Mouse (Mus musculus): ENCODE results near the gene AU022252. TPM values are rescaled to one million over a fixed set of nuclear protein-coding genes. Genes with fewer than 3 reads are reported as not detected.
A peak's percentile ranks its signal among the peaks of the same experiment; 100 is the strongest.

AU022252 gene
- total RNA-seq, 2 experiments from 2014 or later, result 22.8 to 33.3 TPM

DNA sequence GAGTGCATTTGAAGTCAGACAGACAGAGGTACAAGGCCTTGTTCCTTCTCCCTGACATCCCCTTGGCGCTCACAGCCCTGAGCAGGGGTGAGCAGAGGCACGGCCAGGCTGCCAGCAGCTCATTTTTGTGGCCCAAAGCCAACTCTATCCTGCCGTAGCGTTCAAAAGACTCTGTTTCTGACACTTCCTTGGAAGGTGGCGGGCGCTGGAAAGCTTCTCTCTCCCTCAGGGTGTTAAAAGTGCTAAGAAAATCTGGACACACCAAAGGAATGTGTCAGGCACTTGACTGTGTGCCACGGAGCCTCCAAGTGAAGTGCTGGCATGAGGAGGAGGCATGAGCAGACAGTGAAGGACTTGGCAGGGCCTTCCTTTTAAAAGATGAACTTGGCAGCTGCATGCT is 13.0 kb upstream of the AU022252 start:
- DNase-seq (ENCODE audit: low spot score in 2 of 2), result no peak

DNA sequence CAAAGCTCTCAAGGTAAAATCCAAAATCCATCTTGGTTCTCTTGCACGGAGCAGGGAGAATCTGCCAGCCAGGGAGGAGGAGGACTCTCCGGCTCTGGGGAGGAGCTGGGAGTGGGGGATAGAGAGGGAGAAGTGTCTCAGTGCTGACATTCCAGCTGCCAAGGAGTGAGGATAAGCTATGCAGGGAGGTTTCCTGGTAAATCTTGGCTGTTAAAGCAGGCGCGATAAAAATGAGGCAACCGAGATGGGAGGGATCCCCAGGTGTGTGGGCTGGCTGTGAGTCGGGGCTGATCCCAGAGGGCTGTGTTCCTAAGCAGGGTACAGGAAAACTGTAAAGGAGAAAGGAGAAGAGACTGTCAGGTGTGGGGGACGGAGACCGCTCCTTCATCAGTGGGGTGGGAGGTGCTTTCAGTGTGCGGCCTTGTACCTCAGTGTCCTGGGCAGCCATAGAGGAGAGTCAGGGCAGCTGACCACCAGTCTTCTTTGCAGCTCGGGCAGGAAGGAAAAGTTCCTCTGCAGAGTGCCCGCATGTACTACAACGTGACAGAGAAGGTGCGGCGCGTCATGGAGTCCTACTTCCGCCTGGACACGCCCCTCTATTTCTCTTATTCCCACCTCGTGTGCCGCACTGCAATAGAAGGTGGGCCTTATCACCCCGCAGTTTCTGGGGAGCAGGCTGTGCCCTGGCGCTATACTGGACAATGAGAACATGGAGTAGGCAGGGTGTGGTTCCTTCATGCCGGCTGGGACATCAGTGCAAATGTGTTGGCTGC is 12.1 kb upstream of the AU022252 start:
- no peak for DNase-seq (ENCODE audit: low spot score in 2 of 2)

DNA sequence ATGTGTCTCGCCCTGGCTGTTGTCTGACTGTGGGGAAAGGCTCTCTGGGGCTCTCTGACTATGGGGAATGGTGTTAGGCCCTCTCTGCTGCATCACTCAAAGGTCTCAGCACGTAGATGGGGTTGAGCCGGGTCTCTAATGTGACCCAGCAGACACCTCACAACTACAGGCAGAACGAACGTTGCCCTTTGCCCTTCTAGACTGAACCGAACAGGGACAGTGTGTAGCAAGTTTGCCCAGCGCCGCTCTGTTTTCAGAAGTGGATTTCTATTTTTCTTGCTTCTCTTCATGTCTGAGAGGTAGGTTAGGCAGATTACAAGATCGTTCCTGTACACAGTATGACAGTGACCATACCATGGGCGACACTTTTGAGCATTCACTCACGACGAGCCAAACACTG is 10.1 kb upstream of the AU022252 start:
- DNase-seq (ENCODE audit: low spot score in 2 of 2), result no peak

GRCm38 (mm10) chr4:119241664-119242063 is 9.2 kb upstream of the AU022252 start:
- DNase-seq (ENCODE audit: low spot score in 2 of 2), result no peak

DNA sequence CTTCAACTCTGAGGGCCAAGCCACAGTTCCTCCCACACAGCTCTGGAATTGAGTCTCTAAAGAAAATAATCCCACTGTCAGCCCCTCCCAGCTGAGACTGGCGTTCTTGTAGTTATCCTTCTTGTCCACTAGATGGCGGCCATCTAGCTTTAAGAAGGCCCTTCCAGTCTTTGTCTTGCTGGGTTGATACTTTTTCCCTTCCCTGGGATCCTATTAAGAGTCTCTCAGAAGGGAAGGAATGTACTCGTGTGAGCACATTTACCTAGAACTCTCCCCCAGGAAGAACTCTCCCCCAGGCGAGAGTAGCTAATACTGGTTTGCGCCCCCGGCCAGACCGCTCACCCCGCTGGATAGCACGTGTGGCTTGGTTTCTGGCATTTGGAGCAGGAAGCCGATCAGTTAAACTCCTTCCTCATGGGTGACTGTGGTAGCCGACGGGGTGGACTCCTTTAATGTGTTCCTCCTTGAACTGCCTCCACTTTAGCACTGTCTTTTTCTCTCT is 6.7 kb upstream of the AU022252 start:
- DNase-seq (ENCODE audit: low spot score in 2 of 2), result no peak

DNA sequence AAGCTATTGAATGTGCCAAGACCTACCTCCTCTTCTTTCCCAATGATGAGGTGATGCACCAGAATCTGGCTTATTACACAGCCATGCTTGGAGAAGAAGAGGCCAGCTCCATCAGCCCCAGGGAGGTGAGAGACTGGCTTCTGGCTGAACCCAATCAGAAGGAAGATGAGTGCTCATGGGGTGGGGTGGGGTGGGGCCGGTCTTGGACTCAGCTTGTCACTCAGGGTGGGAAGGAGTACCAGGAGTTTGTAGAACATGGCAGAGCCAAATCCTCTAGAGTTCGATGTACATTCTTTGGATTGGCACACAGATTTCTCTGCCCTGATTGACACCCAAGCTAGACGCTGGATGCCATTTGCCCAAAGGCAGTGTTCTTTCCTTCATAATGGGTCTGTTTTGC is 6.1 kb upstream of the AU022252 start:
- DNase-seq (ENCODE audit: low spot score in 2 of 2), result no peak

DNA sequence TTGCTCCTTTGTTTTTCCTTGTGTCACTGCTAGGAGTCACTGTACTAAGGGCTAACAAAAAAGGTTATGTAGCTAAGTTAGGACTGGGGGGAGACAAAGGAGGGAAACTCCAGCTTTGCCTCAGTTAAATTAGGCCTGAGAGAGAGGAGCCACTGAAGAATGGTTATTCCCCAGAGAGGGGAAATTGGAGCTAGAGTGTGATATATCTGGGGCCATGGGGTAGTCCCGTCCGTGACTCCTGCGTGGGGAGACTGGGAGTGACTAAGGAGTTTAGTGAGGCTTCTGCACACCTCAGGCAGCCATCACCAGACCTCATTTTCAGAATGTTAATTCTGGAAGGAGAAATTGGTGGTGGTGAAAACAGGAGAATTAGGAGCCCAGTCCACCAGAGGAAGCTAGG is 1.8 kb upstream of the AU022252 start:
- no peak for DNase-seq (ENCODE audit: low spot score in 2 of 2)

DNA sequence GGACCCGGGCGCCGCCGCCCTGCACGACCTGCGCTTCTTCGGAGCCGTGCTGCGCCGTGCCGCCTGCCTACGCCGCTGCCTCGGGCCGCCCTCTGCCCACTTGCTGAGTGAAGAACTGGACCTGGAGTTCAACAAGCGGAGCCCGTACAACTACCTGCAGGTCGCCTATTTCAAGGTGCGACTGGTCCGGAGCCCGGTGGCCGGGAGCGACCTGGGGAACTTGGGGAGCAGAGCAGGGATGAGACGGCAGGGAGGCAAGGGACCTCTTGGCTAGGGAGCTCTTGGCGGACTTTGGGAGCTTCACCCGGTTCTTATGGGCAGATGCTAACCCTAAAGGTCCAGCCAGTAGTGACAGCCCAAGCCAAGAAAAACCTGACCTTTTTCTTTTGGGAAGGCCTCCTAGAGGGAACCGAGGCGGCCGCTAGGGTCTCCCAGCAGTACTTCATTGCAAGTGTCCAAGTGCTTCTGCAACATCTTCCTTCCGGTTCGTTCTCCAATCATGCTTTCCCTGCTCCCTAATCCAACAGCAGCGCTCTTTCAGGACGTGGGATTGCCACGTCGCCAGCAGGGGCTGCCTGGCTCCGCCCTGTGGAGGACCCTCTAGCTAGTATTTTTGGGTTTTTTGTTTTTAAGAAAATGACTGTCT is 867 bp upstream of the AU022252 start:
- peak; percentile 45 to 51 for DNase-seq (ENCODE audit: low spot score in 2 of 2)

DNA sequence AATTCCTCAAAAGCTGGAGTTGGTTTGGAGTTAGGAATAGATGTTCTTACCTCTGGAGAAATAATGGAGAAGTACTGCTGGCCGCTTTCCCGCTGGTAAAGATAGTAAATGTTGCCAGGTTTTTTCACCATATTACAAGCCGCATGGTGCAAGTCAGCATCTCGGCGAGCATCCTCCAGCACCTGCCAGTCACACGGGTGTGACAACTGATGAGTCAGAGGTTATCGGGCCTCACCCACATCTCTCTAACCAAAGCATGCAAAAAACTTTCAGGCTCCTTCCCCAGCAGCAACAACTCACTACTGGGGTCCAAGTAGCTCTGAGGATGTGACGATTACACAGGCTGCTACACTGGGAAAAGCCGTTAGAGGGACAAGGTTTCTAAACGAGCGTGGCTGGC is 5.8 kb downstream of the AU022252 start:
- DNase-seq (ENCODE audit: low spot score in 2 of 2), result no peak

GRCm38 (mm10) chr4:119225719-119226118 is 6.8 kb downstream of the AU022252 start:
- DNase-seq (ENCODE audit: low spot score in 2 of 2), result no peak

GRCm38 (mm10) chr4:119224534-119224933 is 8.0 kb downstream of the AU022252 start:
- no peak for DNase-seq (ENCODE audit: low spot score in 2 of 2)

GRCm38 (mm10) chr4:119223696-119224095 is 8.8 kb downstream of the AU022252 start:
- peak in 1 of 2 experiments; percentile 40 for DNase-seq (ENCODE audit: low spot score in 2 of 2)

DNA sequence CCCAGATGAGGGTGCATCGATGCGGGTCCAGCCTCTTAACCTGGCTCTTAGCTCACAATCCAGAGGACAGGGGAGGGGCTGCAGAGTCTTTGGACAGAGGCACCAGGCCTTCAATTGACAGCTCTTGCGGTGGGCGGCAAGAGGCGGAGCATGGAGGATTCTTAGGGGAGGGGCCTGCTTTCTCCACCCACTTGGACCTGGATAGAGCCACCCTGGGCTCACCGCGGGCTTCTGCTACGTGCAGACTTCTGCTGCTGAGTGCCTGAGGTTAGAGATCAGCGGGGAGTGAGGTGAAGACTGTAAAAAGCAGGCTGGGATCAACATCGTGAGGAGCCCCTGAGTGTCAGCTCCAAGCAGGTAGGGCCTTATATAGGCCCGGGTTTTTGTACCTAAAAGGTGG is 14.3 kb downstream of the AU022252 start, which contains the start of gene Tmem269:
Tmem269 (minus strand) TSS at position 49 of the 400 bp plus-strand sequence.
- DNase-seq (ENCODE audit: low spot score in 2 of 2), result no peak

GRCm38 (mm10) chr4:119216667-119217066 is 15.8 kb downstream of the AU022252 start:
- DNase-seq (ENCODE audit: low spot score in 2 of 2), result no peak

DNA sequence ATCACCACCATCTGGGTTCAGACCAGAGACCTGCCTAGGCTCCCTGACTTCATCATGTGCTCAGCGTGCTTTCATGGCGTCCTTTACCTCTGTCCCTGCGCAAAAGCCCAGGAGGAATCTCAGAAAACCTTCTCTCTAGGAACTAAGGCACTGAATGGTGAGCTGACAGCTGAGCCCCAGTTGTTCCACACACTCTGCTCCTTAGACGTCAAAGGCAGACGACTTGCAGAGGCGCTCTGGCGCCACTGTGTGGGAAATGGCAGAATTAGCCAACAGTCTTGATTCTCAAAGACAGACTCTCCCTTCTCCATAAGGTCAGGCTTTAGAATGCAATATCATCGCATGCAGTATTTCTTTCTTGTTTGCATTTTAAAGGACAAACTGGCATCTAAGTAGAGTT is 27.8 kb downstream of the AU022252 start:
- DNase-seq (ENCODE audit: low spot score in 2 of 2), result peak in 1 of 2 experiments; percentile 61

DNA sequence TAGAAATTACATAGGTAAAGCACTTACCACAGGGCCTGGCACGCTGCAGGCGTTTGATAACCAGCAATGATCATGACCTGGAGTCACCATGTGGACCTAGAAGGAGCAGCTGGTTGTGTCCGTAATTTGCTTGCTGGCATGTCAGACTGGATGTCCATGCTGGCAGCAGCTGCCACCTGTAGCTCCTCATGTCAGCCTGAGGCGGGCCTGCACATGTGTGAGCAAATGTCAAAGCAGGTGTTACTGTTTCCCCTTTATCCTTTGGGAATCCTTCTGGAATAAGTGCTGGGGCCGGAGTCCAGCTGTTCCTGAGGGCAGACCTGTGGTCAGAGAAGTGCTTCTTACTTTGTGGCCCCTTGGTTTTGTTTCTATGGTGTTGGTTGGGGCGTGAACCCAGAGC is 34.4 kb downstream of the AU022252 start:
- no peak for DNase-seq (ENCODE audit: low spot score in 2 of 2)

- DNase-seq (ENCODE audit: low spot score in 2 of 2), result no peak
These were observed 36.8 kb downstream of the AU022252 start for GRCm38 (mm10) chr4:119195582-119196320.

- DNase-seq (ENCODE audit: low spot score in 2 of 2), result peak; percentile 86 to 91
These were observed 37.5 kb downstream of the AU022252 start, which contains the start of gene Svbp for GRCm38 (mm10) chr4:119194909-119195581. Gene Svbp, plus strand, starts transcription at chr4:119195306.

DNA sequence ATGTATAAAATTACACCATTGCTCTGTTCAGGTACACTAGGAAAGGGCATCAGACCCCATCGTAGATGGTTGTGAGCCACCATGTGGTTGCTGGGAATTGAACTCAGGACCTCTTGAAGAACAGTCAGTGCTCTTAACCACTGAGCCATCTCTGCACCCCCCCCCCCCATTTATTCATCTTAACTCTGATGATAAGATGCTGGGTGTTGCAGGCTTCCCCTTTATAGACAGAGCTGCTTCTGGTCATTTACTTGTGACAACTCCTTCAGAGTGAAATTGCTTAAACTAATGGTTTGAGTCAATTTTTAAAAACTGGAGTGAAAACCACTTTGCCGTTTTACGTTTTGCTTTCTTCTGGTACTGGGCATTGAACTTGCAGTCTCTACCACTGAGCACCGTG is 39.8 kb downstream of the AU022252 start:
- no peak for DNase-seq (ENCODE audit: low spot score in 2 of 2)

DNA sequence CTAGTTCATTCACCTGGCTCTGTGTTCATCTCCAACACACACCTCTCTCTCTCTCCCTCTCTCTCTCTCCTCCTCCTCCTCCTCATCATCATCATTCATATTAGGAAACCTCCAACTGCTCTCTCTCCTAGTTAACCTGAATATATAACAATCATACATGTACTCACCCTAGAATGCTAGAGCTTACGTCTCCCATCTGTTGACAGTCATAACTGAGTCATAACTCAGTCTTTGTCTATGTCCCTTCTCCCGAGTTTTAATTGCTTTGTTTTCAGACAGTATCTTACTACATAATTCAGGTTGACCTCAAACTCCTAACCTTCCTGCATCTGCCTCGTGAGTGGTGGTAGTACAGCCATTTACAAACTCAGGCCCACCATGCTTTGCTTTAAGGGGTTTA is 41.2 kb downstream of the AU022252 start:
- no peak for DNase-seq (ENCODE audit: low spot score in 2 of 2)

- no peak for DNase-seq (ENCODE audit: low spot score in 2 of 2)
These were observed 41.9 kb downstream of the AU022252 start for GRCm38 (mm10) chr4:119190618-119191017.

Measured in adrenal gland, adult 18-20 months (tissue).